Mouse (Mus musculus) heart, embryonic 14.5 days (tissue): ENCODE measurements at regions not wholly inside any gene's neighbourhood (a gene's known extent, or its start where the extent isn't known, plus 50 kb on each side); places are given as distances from the start of the nearest gene placed in this dataset.

Source experiments
- ATAC-seq: fragments of 200-750 bp; cut with Nextera tagmentation; 2 replicates; pipeline ENCODE4 v1.8.0; 2017; ENCODE audit warnings: low read depth, moderate TSS enrichment; ENCODE audit not compliant: insufficient number of reproducible peaks, insufficient read depth, low FRiP score
- H3K27ac ChIP-seq, 2 experiments: fragments of 200-500 bp in 1 of 2; fragments of 300-500 bp in 1 of 2; sonication (generic) in 1 of 2; replicated peaks in 1 of 2; 2 replicates each; pipeline ENCODE4 v1.5.1; 2012 to 2014; ENCODE audit warnings: low read depth in 2 of 2, low read length in 2 of 2, control low read depth in 1 of 2, mild to moderate bottlenecking in 1 of 2, mixed read lengths in 1 of 2; ENCODE audit not compliant: control insufficient read depth in 1 of 2, insufficient read depth in 1 of 2
- H3K27me3 ChIP-seq: fragments of 300-500 bp; sonication (generic); 2 replicates; pipeline ENCODE4 v1.6.1; 2014; ENCODE audit warnings: mild to moderate bottlenecking, low read length, control low read depth; ENCODE audit not compliant: control insufficient read depth, insufficient read depth
- H3K36me3 ChIP-seq: fragments of 300-500 bp; sonication (generic); 2 replicates; pipeline ENCODE4 v1.6.1; 2014; ENCODE audit warnings: mild to moderate bottlenecking, control low read depth, low read length, mixed read lengths; ENCODE audit not compliant: control insufficient read depth, insufficient read depth
- H3K4me1 ChIP-seq, 2 experiments: fragments of 200-500 bp in 1 of 2; fragments of 300-500 bp in 1 of 2; sonication (generic) in 1 of 2; 2 replicates each; pipeline ENCODE4 v1.6.1; 2012 to 2014; ENCODE audit warnings: low read length in 2 of 2, control low read depth in 1 of 2, mixed read lengths in 1 of 2; ENCODE audit not compliant: control insufficient read depth in 2 of 2, insufficient read depth in 2 of 2
- H3K4me2 ChIP-seq: fragments of 300-500 bp; sonication (generic); 2 replicates; pipeline ENCODE4 v1.6.1; 2014; ENCODE audit warnings: mild to moderate bottlenecking, low read length
- H3K4me3 ChIP-seq, 2 experiments: fragments of 200-500 bp in 1 of 2; fragments of 300-500 bp in 1 of 2; sonication (generic) in 1 of 2; 2 replicates each; pipeline ENCODE4 v1.5.1; 2012 to 2014; ENCODE audit warnings: low read length in 2 of 2, mild to moderate bottlenecking in 2 of 2, control low read depth in 1 of 2, low read depth in 1 of 2, moderate library complexity in 1 of 2; ENCODE audit not compliant: control insufficient read depth in 1 of 2, insufficient read depth in 1 of 2
- H3K9ac ChIP-seq: fragments of 300-500 bp; sonication (generic); 2 replicates; pipeline ENCODE4 v1.6.1; 2014; ENCODE audit warnings: mild to moderate bottlenecking, low read length
- H3K9me3 ChIP-seq: fragments of 300-500 bp; sonication (generic); 2 replicates; pipeline ENCODE4 v1.6.1; 2016; ENCODE audit warnings: low read length, control low read depth; ENCODE audit not compliant: control insufficient read depth
- WGBS: fragments of 180-500 bp; shearing (Covaris S2); extraction: QIAGEN DNeasy Blood & Tissue Kit; methylation state at CpG from one replicate; pipeline ENCODE4 v1.1.7; 2014; 5-methylcytosine and 5-hydroxymethylcytosine counted together

GRCm38 (mm10) chr10:100263447-100263846 is 72.0 kb upstream of the Gm4301 start:
- H3K27ac ChIP-seq, result no peak overlapping the region
- no peak overlapping the region for H3K4me2 ChIP-seq
- WGBS, result 62% methylated on average over 2 of the region's 2 CpGs
- H3K27me3 ChIP-seq, result no peaks in the 10 kb centered on the region
- H3K4me1 ChIP-seq, result no peaks in the 10 kb centered on the region
- H3K4me3 ChIP-seq, result no peak overlapping the region
- H3K9ac ChIP-seq, result no peak overlapping the region
- ATAC-seq, result no peak
- no peaks in the 10 kb centered on the region for H3K36me3 ChIP-seq
- H3K9me3 ChIP-seq, result no peaks in the 10 kb centered on the region

GRCm38 (mm10) chr10:100264066-100264465 is 71.4 kb upstream of the Gm4301 start:
- Histone ChIP-seq H3K27ac (no peak overlapping the region), H3K4me3 (no peak overlapping the region), H3K9ac (no peak overlapping the region), H3K4me1 (no peaks in the 10 kb centered on the region), H3K4me2 (no peak overlapping the region), H3K9me3 (no peaks in the 10 kb centered on the region), H3K36me3 (no peaks in the 10 kb centered on the region), H3K27me3 (no peaks in the 10 kb centered on the region)
- WGBS, result 55% methylated on average over 2 of the region's 2 CpGs
- no peak for ATAC-seq

GRCm38 (mm10) chr10:100282471-100282870 is 53.0 kb upstream of the Gm4301 start:
- H3K9me3 ChIP-seq, result no peaks in the 10 kb centered on the region
- no peaks in the 10 kb centered on the region for H3K27me3 ChIP-seq
- H3K4me3 ChIP-seq, result no peak overlapping the region
- no peak overlapping the region for H3K27ac ChIP-seq
- H3K9ac ChIP-seq, result no peak overlapping the region
- H3K36me3 ChIP-seq, result no peaks in the 10 kb centered on the region
- no peak for ATAC-seq
- H3K4me1 ChIP-seq, result no peaks in the 10 kb centered on the region
- H3K4me2 ChIP-seq, result no peak overlapping the region
